Mouse (Mus musculus) subcutaneous adipose tissue, adult 2 months (tissue): Measurements from ENCODE around the gene Catsper3. TPM values are rescaled to one million over a fixed set of nuclear protein-coding genes. Genes with fewer than 3 reads are reported as not detected.

Experiments used
- polyA plus RNA-seq: library from polyadenylated mRNA; depleted of rRNA; stranded (reverse); fragments of >200 nt; gene quantifications from 2 replicates; pipeline ENCODE4 v1.2.3, GENCODE M21; 2012; ENCODE audit warnings: low replicate concordance; rRNA removed

The Catsper3 gene
- polyA plus RNA-seq: 0.14 TPM in 1 of 2 replicates, not detected in the other

DNA sequence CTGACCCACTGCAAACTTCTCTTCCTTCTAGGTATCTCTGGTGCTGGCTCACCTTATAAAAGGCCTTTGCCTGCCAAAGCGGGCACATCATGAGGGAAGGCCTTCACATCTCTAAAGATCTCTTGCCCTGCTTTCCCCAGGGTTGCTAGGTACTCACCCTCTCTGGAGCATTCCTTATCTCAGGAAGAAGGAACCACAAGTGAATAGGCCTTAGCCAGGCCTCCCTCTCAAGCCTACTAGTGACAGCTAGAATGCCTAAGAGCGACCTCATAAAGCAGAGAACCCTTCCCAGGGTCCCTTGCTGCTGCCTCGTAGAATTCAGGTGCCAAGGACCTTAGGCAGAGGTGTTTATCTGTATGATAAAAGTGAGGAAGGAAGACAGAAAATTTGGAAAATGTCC lies at the start of gene Catsper3:
Gene Catsper3 (plus strand): TSS at position 301 of the 400 bp plus-strand sequence.

DNA sequence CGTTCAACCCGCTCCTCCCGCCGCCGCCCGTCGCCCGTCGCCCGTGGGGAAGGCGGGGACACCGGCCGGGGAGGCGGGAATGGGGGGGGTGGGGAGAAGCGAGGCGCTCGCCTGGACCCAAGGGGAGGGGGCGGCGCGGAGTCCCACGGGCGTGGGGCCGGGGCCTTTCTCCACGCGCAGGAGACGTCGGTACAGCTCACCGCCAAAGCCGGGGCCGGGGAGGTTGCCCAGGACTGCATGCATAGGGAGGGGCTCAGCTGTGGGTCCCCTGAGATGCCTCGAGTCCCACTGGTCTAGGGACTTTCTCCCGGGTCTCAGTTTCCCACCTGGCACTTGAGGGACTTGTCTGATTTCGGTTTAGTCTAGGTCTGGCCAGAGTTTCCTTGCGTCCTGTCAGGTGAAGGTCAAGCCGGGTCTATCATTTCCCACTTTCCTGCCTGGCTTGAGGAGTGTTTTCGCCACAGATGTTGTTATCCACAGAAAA lies 51.8 kb downstream of the Catsper3 start, which contains the start of gene Pitx1:
Gene Pitx1 (minus strand): TSS at position 51 of the 484 bp plus-strand sequence.

Other genes with a start within 250 kb of the Catsper3 start
- gene Ddx41, start 247.9 kb upstream of the Catsper3 start, polyA plus RNA-seq: 44.3 and 75.9 TPM in 2 replicates
- gene Fam193b, start 213.4 kb upstream of the Catsper3 start, polyA plus RNA-seq: 97.0 and 98.0 TPM in 2 replicates
- gene Tmed9, start 210.8 kb upstream of the Catsper3 start, polyA plus RNA-seq: 92.6 and 134 TPM in 2 replicates
- 27.5 and 28.9 TPM in 2 replicates for gene B4galt7, start 184.7 kb upstream of the Catsper3 start, polyA plus RNA-seq
- 22.9 and 34.9 TPM in 2 replicates for gene Caml, start 161.6 kb upstream of the Catsper3 start, polyA plus RNA-seq
- 9.8 and 17.6 TPM in 2 replicates for gene Ddx46, start 149.5 kb upstream of the Catsper3 start, polyA plus RNA-seq
- 26.4 and 44.2 TPM in 2 replicates for gene B230219D22Rik, start 91.4 kb upstream of the Catsper3 start, polyA plus RNA-seq
- 54.7 and 71.2 TPM in 2 replicates for gene Txndc15, start 69.9 kb upstream of the Catsper3 start, polyA plus RNA-seq
- 39.0 and 43.7 TPM in 2 replicates for gene Pcbd2, start 57.2 kb upstream of the Catsper3 start, polyA plus RNA-seq
- 0.37 and 1.7 TPM in 2 replicates for gene Pitx1, start 51.6 kb downstream of the Catsper3 start, polyA plus RNA-seq